Mouse (Mus musculus) kidney, adult 8-10 months (tissue): ENCODE measurements at regions not wholly inside any gene's neighbourhood (a gene's known extent, or its start where the extent isn't known, plus 50 kb on each side); places are given as distances from the start of the nearest gene placed in this dataset.
A peak's percentile ranks its signal among the peaks of the same experiment; 100 is the strongest.

Source experiments
- DNase-seq, 2 experiments: peaks; one replicate each; pipeline ENCODE4 v3.0.0; 2022

DNA sequence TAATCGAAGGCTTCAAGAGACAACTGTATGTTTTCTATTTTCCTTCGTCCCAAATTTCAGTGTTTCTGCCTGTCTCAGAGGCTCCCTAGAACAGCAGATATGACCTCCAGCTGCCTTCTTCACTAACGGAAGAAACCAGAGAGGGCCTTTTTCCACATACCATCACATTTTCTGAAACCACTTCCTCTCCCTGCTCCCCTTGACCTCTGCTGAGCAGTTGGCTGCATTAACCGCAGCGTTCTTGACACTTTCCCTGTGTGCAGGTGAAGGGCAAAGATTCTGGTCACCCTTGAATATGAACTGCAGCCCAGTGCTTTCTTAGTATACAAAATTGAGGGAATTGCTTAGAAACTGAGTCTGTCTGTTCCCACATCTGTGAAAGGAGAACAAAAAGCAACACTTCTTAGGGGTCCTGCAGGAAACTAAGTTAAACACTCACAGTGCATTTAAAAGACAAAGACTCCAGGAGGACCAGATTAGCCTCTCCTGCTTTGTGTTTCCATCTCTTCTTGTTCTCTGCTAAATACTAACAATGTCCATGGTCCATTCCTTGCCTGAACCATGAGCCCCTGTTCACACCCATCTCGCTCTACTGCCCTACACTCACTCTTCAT is 98.4 kb downstream of the Akap11 start:
- no peak for DNase-seq

DNA sequence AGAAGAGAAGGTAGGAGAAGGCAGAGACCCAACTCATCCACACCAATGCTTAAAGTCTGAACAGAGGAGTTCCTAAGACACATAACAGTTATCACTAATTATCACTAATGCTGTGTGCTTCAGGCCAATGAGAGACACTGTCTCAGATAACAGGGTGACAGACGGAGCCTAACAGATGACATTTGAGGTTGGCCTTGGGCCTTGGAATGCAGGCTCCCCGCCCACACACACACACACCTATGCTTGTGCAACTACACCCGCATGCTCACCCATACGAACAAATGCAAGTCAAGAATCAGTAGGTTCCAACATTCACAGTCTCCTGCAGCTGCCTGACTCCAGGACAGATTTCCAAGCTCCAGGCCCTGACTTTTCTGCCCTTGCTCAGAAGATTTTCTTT is 100.0 kb downstream of the Akap11 start:
- DNase-seq: no peak

DNA sequence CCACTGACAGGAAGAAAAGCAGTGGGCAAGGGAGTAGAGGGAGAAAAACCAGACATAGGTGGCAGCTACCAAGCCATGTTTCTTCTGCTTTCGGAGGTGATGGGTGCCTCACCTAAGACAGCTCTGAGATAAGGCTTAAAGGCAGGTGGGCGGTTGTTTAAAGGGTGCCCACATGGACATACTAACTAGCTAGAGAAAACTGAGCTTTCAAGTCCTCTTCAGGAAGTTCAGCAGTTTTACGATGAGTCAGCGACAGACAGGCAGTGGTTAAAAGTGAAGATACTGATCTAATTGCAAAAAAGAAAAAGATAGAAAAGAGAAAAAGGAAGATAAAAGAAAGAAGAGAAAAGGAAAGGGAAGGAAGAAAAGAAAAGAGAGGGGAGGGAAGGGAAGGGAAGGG is 100.6 kb downstream of the Akap11 start:
- DNase-seq: no peak

DNA sequence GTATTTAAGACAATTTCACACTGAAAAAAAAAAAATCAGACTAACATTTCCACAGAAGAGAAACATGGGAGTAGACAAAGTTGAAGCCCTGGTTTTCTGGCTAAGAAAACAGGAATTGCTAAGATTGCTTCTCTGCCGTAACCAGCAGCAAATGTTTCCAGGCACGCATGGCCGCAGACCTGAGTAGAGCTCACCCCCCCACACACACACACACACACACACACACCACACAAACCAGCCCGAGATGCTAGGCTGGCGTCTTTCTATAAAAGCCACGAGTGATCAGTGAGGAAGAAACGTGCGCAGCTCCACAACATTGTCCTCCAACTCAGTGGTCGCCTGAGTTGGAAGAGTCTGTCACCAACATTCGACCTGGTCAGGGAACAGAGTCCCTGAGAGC is 101.0 kb downstream of the Akap11 start:
- DNase-seq: no peak

DNA sequence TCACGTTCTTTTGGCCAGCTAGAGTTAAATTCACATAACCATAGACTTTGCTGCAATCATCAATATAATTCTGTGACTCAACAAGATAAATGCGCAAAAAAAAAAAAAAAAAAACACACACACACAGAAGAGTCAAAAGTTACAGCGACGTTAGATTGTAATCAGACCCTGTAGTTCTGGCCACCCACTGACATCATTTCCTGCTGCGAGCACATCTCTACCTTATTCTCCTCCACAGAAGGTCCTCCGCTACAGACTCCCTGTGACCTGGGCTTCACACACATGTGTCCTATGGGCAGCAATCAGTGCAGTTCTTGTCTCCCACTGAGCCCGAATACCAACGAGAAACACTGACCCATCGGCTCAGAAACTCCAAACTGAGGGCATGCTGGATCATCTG is 101.9 kb downstream of the Akap11 start:
- DNase-seq: no peak

DNA sequence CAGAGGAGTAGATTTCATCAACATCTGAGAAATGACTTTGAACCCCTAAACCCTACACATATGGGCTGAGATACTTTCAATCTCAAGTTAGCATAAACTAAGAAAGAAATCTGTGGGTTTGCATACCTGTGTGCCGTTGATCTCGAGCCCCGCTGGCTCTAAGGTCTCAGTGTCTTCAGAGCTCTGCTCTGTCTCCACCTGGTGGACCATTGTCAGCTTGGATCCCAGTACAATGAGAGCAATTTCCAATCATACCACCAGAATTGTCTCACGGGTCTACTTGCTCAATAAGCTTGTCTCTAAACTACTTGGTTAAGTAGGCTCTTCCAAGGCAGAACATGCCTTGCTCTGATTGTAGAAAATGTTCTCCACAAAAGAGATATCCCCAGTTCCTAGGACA is 102.5 kb downstream of the Akap11 start:
- DNase-seq: peak in 1 of 2 experiments; percentile 20

DNA sequence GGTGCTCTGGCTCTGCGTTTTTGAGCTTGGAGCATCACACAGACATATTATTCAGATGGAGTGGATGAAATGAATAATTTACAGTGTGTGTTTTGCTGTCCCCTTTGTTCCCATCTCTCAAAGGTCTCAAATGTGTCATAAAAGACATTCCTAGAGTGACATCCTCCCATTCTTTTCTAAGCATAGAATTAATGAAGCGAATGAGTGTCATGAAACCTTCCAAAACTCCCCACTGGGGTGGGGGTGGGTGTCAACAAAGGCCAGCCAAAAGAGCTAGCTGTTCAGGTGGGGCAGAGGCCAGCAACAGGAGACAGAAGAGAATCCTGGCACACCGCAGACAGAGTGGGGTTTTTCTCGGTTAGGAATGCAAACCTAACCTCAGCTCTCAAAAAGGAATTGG is 104.1 kb downstream of the Akap11 start:
- no peak for DNase-seq

DNA sequence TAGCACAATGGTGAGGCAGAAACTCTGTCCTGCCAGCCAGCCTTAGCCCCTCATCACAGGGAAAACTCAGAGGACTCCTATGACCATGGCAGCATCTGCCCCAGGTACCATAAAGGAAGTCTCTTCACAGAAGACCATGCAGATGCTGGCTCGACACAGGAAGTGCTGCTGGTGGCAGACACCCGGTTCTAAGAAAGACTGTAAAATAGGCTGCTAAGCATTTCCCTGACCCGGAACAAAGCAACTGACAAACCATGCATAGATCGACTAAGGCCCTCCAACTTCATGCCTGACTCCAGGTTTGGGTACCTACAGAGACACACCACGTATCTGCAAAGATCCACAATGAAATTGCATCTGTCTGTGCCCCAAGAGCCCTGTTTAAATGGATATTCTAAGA is 104.7 kb downstream of the Akap11 start:
- no peak for DNase-seq

DNA sequence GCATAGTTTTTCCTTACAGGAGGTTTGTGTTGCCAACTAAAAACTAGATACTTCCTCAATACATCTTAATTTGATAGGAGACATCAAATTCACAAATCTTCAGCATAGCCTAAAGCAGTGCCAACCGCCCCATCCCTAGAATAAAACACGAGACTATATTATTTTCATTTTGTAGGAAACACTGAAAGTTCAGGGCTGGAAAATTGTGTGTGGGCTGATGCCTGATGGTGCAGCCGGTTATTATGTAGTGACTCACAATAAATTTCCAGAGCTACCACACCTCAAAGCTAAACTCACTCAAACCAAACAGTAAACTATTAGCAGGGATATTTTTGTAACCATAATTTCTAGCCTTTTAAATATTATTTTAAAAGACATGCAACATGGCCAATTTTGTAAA is 105.2 kb downstream of the Akap11 start:
- DNase-seq: no peak

DNA sequence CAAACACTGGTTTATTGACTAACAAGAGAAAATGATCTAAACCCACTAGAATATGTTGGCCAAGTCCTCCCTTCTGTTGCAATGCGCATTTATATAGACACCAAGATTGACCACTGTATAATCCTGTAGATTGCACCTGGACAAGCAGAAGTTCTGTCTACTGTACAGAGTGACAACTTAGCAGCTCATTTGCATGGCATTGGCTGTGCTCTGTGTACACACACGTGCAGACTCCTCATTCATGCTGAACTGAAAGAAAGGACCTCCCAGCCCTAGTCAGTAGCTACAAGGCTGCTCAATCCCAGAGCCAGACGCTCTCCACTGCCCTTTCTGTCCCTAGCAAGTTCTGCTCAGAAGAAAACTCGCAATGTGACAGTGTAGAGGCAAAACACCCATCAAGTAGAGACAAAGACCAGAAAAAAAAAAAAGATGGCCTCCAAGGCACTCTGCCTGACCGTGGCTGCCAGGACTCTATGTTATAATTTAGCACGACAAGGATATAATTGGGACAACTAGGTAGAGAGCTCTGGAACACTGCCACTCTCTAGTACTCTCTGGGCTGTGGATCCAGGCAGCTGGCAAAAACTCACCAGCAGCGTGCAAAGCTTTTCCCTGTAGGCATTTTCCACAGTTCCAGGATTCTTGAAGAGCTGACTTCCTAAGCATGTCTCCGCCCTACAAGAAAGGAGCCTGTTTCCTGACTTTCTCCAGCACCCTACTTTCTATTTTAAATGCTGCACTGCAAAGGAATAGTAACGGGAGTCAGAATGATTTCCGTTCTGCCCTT is 108.2 kb downstream of the Akap11 start:
- peak in 1 of 2 experiments; percentile 3 for DNase-seq

DNA sequence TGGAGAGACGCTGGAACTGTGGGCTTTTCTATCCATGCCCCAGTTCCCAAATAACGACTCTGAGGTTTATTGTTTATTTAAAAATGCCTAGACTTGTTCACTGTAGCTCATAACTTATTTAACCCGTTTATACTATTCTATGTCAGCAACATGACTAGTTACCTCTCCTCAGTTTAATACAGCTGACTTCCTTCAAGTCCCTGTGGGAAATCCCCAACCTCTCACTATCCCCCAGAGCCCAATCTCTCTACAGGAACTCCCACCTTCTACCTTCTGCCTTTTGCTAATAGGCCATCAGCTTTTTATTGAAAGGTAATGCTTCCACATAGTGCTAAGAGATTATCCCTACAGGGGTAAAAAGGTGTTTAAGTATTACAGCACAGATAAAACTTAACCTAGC is 109.5 kb downstream of the Akap11 start:
- DNase-seq: no peak

DNA sequence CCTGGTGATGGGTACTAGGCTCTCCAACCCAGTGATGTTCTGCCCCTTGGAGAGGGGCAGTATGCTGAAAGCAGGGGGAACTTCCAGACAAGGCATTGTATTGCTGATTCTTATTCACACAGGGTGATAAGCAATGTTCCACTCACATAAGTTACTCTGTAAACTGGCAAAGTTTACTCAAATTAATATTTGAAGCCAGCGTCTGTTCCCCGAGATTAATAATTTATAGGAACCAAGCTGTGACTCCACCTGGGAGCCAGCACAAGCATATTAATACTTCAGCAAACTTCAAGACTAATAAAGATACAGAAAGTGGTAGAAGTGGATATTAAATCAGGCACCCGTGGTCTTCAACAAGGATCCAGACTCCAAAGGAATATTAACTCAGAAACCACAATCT is 114.0 kb downstream of the Akap11 start:
- peak; percentile 15 to 21 for DNase-seq

DNA sequence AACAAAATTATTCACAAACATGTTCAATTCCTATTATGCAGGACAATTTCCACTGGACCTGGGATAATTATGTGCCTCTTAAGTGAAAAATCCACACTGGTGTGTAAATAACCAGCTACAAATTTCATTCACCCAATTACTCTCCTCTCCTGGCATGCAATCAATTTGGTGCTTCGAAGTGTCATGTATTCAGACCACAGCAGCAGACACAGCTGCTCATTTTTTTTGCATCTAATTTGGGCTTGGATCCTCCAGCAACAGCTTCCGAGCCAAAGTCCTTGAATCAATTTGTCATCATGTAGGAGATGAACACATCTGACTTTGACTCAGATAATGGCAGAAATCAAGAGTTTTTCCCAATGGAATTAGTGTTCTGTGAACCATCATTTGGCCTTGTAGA is 113.1 kb upstream of the Tnfsf11 start:
- DNase-seq: no peak

DNA sequence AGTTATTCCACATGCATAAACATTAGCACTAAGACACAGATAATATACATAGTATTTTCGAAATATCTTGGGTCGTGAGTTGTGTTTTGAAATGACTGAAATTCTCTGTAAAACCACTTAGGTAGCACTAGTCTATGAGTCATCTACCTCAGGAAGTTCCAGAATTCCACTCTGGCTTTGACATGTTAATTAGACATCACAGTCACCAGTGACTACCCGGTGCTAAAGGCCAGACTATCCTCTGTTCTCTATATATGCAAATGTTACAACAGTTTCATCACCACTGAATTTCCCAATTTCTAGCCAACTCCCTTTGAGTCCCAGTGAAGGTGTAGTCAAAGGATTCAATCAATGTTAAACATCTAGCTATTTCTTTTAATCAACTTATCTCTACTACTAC is 112.3 kb upstream of the Tnfsf11 start:
- no peak for DNase-seq

DNA sequence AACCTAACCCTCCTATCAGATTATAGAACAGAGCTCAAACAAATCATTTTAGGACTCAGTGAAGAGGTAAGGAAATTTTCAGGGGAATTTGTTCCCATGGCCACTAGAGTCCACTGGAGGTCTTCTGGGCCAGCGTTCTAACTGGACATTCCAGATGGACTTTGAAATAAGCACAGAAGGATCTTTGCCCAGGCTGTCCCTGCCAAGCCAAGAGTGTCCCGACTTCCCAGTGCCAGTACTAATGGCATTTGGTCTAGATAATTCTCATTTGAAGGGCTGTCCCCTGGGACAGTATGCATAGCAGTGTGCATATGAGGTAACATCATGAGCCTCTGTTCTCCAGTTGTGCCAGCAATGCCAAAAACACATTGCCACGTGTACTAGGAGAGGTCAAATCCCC is 97.7 kb upstream of the Tnfsf11 start:
- DNase-seq: peak; percentile 36

DNA sequence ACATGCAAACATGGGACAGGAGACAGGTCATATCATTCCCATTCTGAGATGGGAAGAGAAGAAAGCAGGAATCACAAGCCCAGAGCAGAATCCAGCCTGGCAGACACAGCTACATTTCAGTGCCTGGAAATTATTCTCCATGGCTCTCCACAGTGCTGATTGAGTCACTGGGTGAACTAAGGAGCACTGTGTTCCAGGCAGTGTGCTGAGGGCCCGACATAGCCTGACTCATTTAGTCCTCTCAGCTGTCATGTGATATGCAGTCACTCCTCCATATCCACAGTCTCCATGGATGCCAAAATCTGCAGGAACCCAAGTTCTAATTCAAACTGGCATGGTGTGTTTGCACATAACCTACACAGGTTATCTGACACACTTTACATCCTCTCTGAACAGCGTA is 90.1 kb upstream of the Tnfsf11 start:
- DNase-seq: no peak

DNA sequence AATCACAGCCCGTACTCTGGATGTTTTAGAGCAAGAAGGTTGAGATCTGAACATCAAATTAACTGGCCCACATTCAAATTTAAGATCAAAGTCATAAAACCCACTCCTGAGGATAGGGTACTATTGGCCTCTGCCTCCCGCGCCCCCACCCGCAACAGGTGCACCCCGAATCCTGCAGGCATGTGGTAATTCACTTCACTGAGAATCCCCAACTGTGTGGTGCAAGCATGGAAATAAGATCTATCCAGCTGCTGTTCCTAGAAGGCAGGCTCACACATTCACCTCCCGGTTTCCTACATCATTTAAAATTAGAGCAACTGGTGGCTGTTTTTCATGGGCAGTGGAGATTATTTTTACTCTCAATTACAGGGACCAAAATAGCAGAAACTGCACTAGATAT is 87.8 kb upstream of the Tnfsf11 start:
- no peak for DNase-seq

DNA sequence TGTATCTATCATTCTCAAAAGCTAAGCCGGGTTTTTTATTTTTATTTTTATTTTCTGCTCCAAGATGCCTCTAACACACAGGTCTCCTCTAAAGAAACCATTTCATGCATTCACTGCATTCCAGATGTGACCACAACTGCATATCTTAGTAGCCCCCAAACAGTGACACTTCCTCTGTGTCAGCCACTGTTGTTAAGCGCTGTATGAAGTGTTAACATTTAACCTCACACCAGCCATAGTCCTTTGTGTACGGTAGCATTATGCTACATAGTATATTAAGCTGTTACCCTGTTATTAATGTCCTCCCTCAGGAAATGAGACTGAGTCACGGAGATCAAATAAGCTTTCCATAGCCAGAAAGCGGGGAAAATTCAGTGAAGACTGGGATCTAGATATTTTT is 79.2 kb upstream of the Tnfsf11 start:
- DNase-seq: no peak

DNA sequence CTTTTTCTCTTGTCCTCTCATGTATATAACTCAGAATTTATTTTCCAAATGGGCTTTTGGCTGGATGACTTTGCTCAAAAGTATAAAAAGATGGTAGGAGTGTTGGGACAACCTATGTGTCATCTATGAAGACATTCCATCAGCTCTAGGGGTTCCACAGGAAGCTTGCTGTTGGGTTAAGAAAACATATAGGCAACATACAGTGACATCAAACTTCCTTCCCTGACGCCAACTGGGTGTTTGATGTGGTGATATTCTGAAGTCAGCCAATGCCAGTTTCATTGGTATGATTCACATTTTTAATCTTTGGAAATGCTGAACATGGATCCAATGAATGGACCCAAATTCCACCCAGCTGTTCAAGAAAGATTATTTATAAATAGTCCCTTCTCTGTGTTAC is 76.5 kb upstream of the Tnfsf11 start:
- DNase-seq: no peak

DNA sequence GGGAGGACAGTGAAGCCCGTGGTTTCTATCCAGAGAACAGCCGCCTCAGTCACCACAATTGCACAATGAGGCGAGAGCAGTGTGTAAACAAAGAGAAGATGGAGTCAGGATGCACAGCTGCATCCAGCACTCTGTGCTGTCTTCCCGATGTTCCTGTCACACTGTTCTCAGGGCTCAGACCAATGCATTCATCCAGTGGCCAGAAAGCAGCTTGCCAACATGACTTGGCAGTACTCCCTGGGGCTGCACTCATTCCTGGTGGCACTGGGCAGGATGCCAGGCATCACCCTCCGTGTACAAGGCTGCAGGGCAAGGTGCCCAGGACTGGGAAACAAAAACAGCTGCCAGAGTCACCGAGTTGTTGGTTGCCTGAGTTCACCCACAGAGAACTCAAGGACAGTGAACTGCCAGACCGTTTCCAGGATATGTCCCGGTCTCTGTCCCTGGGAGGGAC is 75.4 kb upstream of the Tnfsf11 start:
- DNase-seq: peak; percentile 93 to 95

DNA sequence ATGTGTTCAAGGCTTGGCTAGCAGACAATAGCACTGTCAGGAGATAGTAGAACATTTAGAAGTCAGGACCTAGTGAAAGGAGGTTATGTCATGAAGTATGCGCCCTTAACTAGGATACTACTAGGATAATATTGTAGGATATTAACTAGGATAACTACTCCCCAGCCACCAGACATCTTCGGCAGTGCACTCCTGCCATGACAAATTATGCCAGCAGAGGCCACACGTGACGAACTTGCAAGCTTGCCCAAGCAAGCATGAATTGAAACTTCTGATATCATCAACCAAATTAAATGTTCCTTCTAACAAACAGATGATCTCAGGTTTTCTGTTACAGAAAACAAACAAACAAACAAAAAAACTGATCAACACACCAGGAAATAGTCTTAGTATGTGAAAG is 72.2 kb upstream of the Tnfsf11 start:
- DNase-seq: peak; percentile 4 to 38

DNA sequence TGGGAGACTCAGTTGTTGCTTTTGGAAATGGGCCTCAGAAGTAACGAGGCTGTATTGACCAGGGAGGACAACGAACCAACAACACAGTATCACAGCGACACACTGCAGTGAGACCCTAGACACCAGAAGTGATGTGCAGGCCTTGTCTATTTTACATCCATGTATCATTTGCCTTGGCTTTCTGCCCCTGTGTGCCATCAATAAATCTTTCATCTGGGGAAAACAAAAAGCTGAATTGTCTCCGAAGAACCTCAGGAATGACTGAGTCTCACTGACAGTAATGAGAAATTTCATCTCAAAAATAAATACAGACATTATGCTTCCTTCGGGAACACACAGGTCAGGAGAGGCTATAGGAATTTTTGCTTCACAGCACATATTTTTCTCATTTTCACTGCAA is 68.7 kb upstream of the Tnfsf11 start:
- no peak for DNase-seq

DNA sequence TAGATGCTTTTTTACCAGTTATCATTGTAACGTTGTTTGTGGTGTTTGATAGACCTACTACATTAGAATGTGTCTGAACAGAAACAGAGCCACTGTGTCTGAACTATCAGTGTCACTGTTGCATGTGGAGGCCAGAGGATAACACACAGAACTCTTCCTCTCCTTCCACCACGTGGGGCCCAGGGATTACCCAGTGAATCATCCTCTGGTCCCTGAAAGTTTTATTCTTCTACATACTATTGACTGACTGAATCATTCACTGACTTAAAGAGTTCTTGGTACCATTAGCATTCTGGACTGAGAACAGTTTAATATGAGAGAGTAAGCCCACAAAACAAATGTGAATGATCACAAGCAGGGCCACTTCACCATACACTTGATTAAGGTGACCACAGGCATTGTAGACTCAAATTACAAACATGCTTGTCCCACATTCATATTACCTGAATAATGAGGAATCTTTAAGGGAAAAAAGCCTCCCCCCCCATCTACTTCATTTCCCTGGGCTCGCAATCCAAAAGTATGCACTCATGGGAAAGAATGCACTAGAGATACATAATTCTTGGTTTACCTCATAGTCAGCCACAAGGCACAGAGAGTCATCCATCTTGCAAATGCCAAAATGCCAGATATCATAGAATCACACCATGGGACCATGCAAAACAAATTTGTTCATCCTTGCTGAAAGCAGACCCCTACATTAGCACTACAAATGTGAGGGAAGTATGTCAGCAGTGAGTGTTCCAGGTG is 68.1 kb upstream of the Tnfsf11 start:
- DNase-seq: no peak

DNA sequence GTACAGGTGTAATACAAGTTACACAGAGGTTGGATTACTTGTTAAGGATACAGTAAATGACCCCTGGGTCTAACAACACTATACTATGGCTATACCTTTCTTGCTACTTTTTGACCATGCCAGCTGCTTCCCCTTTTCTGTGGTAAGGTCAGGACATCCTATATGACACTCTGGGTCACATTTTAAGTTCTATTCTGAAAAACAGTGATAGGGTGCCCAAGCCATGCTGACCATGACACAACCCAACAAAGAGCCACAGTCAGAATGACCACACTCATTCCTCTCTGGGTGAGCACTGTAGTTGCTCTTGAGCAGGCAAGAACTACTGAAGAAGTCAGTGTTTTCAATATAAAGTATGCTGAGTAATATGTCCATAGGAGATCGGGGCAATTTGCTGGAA is 64.3 kb upstream of the Tnfsf11 start:
- no peak for DNase-seq
